Mouse (Mus musculus) embryonic facial prominence, embryonic 11.5 days (tissue): ENCODE measurements around the gene Tspan32. TPM values are rescaled to one million over a fixed set of nuclear protein-coding genes. Genes with fewer than 3 reads are reported as not detected.

ENCODE experiments used
- ATAC-seq: fragments of 200-750 bp; cut with Nextera tagmentation; replicated peaks from 2 replicates; pipeline ENCODE4 v1.8.0; 2017; ENCODE audit warnings: low read depth; ENCODE audit not compliant: insufficient number of reproducible peaks, low FRiP score, low TSS enrichment
- DNase-seq: peaks from one replicate; pipeline ENCODE4 v3.0.0-alpha.2; 2015; ENCODE audit warnings: low spot score
- H3K27ac ChIP-seq: fragments of 300-500 bp; sonication (generic); replicated peaks from 2 replicates; pipeline ENCODE4 v1.5.1; 2014; ENCODE audit warnings: mild to moderate bottlenecking, low read depth, low read length, control low read depth
- H3K27me3 ChIP-seq: fragments of 300-500 bp; sonication (generic); 2 replicates; pipeline ENCODE4 v1.6.1; 2014; ENCODE audit warnings: mild to moderate bottlenecking, low read length, moderate library complexity, mixed read lengths; ENCODE audit not compliant: control insufficient read depth, insufficient read depth
- H3K36me3 ChIP-seq: fragments of 300-500 bp; sonication (generic); replicated peaks from 2 replicates; pipeline ENCODE4 v1.6.1; 2014; ENCODE audit warnings: low read depth, mild to moderate bottlenecking, low read length, moderate library complexity, mixed read lengths; ENCODE audit not compliant: control insufficient read depth, insufficient read depth
- H3K4me1 ChIP-seq: fragments of 300-500 bp; sonication (generic); 2 replicates; pipeline ENCODE4 v1.6.1; 2014; ENCODE audit warnings: low read length, mixed read lengths; ENCODE audit not compliant: control insufficient read depth, insufficient read depth
- H3K4me2 ChIP-seq: fragments of 300-500 bp; sonication (generic); 2 replicates; pipeline ENCODE4 v1.6.1; 2014; ENCODE audit warnings: low read depth, mild to moderate bottlenecking, control low read depth, low read length, moderate library complexity
- H3K4me3 ChIP-seq: fragments of 300-500 bp; sonication (generic); 2 replicates; pipeline ENCODE4 v1.5.1; 2014; ENCODE audit warnings: low read depth, low read length, control low read depth
- H3K9ac ChIP-seq: fragments of 300-500 bp; sonication (generic); replicated peaks from 2 replicates; pipeline ENCODE4 v1.6.1; 2014; ENCODE audit warnings: mild to moderate bottlenecking, control low read depth, low read length
- H3K9me3 ChIP-seq: fragments of 300-500 bp; sonication (generic); replicated peaks from 2 replicates; pipeline ENCODE4 v1.6.1; 2016; ENCODE audit warnings: mild to moderate bottlenecking, low read length, inconsistent platforms, mixed read lengths; ENCODE audit not compliant: control insufficient read depth
- WGBS: fragments of 180-500 bp; shearing (Covaris S2); extraction: QIAGEN DNeasy Blood & Tissue Kit; methylation state at CpG from one replicate; pipeline ENCODE4 v1.1.7; 2014; 5-methylcytosine and 5-hydroxymethylcytosine counted together
- polyA plus RNA-seq: library from polyadenylated mRNA; unstranded; fragments of >200 nt; fragmentation: Nextera tagmentation; extraction: Ambion mirVana; gene quantifications from 2 replicates; pipeline ENCODE4 v1.2.1, GENCODE M21; 2014

The Tspan32 gene
- polyA plus RNA-seq, 1 experiment from 2014 or later, result 4.0 TPM

DNA sequence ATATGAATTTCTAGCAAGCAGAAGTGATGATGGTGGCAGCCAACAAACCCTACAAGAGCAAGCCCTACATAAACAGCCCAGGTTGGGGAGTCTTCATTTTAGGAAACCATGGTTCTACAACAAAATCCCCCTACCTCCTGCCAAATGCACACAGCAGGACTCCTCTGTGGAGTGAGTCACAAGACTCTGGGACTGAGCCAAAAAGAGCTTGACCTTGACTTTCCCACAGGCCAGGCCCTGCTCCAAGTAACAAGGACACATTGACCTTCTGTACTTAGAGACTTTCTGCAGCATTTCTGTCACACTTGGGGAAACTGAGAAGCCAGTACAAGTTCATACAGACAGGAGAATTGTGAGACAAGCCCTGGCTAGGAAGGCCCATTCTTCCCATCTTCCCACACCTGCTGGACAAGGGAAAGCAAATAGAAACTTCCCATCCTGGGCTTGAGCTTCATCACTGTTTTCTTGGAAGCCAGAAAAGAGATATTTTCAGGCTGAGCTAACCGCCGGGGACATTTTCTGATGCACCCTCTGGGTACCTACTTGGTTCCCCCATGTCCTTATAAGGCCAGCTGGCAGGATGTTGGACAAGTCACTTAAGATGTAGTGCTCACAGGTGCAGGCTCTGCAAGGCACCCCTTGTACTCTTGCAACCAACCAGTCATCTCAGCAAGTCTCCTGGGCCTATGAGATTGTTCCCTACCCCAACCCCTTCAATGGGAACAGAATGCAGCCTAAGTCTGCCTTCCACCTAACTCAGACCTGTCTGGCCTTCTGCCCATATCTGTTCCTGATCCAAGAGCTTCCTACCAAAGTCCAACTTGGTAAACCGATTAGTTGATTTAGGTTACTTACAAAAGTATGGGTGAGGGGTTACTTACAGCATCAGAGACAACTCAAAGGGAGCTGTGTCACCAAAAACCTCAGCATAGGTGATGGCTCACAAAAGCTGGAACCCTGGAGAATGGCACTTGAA lies 45.3 kb downstream of the Tspan32 start:
- no peak overlapping the region for H3K4me3 ChIP-seq
- H3K4me1 ChIP-seq, result peaks cover 3% of the 10 kb centered on the region; the same call in 1 of the 2 replicates
- no peaks in the 10 kb centered on the region for H3K27me3 ChIP-seq
- H3K9ac ChIP-seq, result no peak overlapping the region
- ATAC-seq (no peak), DNase-seq (no peak)
- H3K9me3 ChIP-seq, result no peaks in the 10 kb centered on the region
- H3K27ac ChIP-seq, result no peak overlapping the region
- H3K36me3 ChIP-seq, result no peaks in the 10 kb centered on the region
- 94% methylated on average over 3 of the region's 3 CpGs for WGBS
- no peak overlapping the region for H3K4me2 ChIP-seq

DNA sequence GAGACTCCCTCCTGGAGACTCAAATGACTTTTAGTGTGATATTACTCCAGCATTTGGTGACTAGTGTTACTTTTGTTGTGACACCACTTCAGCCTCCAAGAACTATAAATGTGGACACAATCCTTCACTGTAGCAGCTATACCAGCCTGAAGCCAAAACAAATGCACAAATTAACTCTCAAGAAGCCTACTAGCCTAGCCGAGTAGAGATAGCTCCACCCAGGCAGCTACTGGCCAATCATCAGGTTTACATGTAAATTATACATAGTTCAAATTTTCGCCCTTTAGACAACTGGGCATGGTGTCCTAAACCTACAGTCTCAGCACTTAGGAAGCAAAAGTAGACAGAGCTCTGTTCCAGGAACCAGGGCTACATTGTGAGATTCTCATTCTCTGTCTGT lies 46.5 kb downstream of the Tspan32 start:
- no peak overlapping the region for H3K4me3 ChIP-seq
- H3K4me2 ChIP-seq, result no peak overlapping the region
- ATAC-seq (no peak), DNase-seq (no peak)
- H3K27ac ChIP-seq, result no peak overlapping the region
- no peaks in the 10 kb centered on the region for H3K27me3 ChIP-seq
- 55% methylated on average over 2 of the region's 2 CpGs for WGBS
- H3K9me3 ChIP-seq, result no peaks in the 10 kb centered on the region
- H3K4me1 ChIP-seq, result peaks cover 3% of the 10 kb centered on the region; the same call in 1 of the 2 replicates
- no peak overlapping the region for H3K9ac ChIP-seq
- H3K36me3 ChIP-seq, result no peaks in the 10 kb centered on the region

DNA sequence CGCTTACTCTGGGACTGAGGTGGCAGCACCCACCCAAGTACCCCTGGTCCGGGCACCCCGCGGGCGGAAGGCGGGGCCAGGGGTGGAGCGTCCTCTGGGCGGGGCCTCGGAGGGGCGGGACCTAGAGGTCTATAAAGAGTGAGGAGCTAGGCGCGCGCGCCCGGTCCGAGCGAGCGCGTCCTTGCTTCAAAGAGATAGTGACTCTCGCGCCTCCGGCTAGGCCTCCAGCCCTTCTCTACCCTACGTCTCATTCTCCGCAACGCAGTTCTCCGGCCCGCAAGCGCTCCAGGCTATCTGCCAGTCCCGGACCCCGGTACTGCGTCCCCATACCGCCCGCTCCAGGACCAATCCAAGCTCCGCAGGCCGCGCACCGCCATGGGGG lies 47.8 kb downstream of the Tspan32 start, which contains the start of gene Cd81:
Gene Cd81, plus strand, starts transcription at position 114 of the 382 bp plus-strand sequence.
- peak within 1 kb of the TSS; percentile 91 for H3K4me3 ChIP-seq
- H3K9me3 ChIP-seq, result no peaks in the 10 kb centered on the region
- H3K27ac ChIP-seq, result peak within 1 kb of the TSS; percentile 70
- peak within 1 kb of the TSS; percentile 92 for H3K9ac ChIP-seq
- H3K4me1 ChIP-seq, result peaks cover 3% of the 10 kb centered on the region; the same call in 1 of the 2 replicates
- DNase-seq, result peak; percentile 87
- H3K36me3 ChIP-seq, result no peaks in the 10 kb centered on the region
- H3K27me3 ChIP-seq, result no peaks in the 10 kb centered on the region
- 0% methylated on average over 34 of the region's 37 CpGs for WGBS
- peak; percentile 60 for ATAC-seq
- peak within 1 kb of the TSS; percentile 86 for H3K4me2 ChIP-seq

DNA sequence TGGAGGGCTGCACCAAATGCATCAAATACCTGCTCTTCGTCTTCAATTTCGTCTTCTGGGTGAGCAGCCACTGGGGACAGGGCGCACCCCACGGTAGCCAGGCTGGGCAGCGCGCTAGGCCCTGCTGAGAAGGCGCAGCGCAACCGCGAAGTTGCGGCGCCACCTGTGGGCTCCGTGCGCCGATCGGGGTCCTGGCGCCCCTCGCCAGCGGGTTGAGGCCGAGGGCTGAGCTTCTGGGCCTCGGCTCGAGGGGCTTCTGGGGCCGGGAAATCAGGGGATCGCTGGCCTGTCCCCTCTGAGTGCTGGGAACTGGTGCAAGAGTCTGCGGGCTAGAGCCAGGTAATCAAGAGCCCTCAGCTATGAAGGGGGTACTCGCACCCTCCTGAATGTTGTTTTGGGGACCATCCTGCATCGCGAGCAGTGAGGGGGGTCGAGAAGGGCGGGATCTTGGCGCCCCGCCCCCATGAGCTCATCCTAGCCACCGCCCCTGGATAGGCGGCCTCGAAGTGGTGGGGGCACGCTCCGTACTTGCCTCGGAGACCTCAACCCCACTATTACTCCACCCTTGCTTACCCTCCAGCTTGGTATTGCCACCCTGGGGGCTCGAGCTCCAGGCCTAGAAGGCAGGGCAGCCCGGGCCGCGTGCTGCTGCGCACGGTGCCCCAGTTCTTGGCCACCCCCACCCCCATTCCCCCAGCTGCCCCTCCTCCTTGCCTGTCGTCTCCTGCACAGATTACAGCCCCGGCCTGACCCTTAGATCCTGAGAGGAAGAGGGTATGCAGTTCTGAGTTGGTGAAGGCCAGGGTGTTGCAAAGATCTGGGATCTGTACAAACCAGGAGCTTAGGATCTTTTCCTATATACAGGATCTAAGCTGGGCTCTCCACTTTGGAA lies 48.4 kb downstream of the Tspan32 start:
- under 1% methylated on average over 46 of the region's 46 CpGs for WGBS
- no peaks in the 10 kb centered on the region for H3K36me3 ChIP-seq
- peak; percentile 61 for ATAC-seq
- H3K4me1 ChIP-seq, result peaks cover 3% of the 10 kb centered on the region
- H3K27ac ChIP-seq, result peak overlapping the region; percentile 70
- H3K9ac ChIP-seq, result peak overlapping the region; percentile 92
- H3K4me2 ChIP-seq, result peak overlapping the region; percentile 86
- DNase-seq, result peak; percentile 76
- H3K27me3 ChIP-seq, result no peaks in the 10 kb centered on the region
- H3K9me3 ChIP-seq, result no peaks in the 10 kb centered on the region
- H3K4me3 ChIP-seq, result peak overlapping the region; percentile 91

DNA sequence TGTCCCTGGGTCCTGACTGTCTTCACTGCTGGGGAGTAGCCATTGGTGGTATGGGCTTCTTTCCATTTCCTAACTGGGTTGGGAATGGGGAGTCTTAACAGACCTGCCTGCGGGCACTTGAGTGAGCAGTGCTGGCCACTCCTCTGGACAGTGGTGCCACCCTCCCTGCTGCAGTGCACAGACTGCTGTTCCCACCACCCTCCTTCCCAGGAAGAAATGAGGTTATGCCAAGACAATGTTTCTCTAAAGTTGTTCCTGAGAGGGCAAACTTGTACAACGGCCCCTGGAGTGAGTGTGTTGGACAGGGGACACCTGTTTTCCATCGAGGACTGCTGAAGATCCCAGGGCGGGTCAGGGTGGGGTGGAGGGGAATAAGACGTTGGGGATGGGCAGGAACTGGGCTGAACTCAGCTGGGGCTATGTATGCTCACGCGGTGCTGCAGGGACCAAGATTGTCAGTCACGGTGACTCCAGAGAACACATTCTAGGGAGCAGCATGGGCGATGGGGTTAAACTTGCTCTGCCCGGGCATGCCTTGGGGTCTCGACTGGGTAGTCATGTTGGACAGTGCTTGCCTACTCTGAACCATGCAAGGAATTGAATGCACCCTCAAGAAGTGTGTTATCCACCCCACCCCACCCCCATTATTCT lies 49.2 kb downstream of the Tspan32 start:
- ATAC-seq, result no peak; the same call in 1 of the 2 replicates

DNA sequence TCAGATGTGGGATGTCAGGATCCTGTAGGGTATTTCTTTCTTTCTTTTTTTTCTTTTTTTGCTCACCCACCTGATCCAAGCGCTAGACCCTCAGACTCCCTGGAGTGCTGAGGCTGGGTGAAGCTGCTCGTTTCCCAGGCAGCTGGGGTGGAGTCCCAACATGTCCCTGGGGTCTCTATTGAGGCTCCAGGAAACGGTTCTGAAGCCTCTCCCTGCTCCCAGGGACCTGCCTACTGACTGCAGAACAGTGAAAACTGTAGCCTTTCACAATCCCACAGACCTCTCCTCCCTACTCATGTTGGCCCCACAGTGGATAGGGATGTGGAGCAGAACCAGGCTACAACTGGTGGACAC lies 49.7 kb downstream of the Tspan32 start:
- no peak for DNase-seq
- Histone ChIP-seq H3K4me3 (no peak overlapping the region), H3K4me1 (peaks cover 3% of the 10 kb centered on the region), H3K9ac (peak overlapping the region; percentile 1; the same call in 1 of the 2 replicates), H3K36me3 (no peaks in the 10 kb centered on the region), H3K4me2 (peak overlapping the region; percentile 86), H3K9me3 (no peaks in the 10 kb centered on the region), H3K27me3 (no peaks in the 10 kb centered on the region), H3K27ac (no peak overlapping the region)
- WGBS, result 56% methylated on average over 3 of the region's 3 CpGs
- ATAC-seq, result no peak

More for the DNA sequence above, 49.2 kb downstream of the Tspan32 start:
- no peak for DNase-seq
- H3K4me1 ChIP-seq, result peaks cover 3% of the 10 kb centered on the region
- H3K9me3 ChIP-seq, result no peaks in the 10 kb centered on the region
- H3K4me3 ChIP-seq, result peak overlapping the region; percentile 91
- H3K4me2 ChIP-seq, result peak overlapping the region; percentile 86
- H3K9ac ChIP-seq, result peak overlapping the region; percentile 92
- no peak overlapping the region for H3K27ac ChIP-seq
- no peaks in the 10 kb centered on the region for H3K27me3 ChIP-seq
- H3K36me3 ChIP-seq, result no peaks in the 10 kb centered on the region
- 51% methylated on average over 11 of the region's 11 CpGs for WGBS

DNA sequence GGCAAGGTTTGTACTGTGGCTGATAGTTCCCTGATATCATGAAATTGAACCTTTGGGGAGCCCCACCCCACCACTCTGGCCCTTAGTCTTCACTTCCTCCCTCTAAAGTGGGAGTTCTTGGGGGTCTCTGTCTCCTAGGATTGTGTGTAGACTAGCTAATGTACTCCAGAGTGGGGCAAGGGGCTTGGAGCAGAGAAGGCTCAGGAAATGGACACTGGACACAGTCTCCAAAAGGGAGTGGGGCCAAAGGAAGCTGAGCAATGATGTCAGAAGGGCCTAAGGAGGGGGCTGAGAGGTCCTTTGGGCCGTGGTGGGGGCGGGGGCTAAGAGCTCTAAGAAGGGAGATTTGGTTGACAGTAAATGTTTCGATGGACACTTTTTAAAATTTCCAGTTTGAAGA lies 50.2 kb downstream of the Tspan32 start:
- no peak for DNase-seq
- 82% methylated on average over 3 of the region's 3 CpGs for WGBS
- peaks cover 3% of the 10 kb centered on the region for H3K4me1 ChIP-seq
- no peaks in the 10 kb centered on the region for H3K36me3 ChIP-seq
- H3K9me3 ChIP-seq, result no peaks in the 10 kb centered on the region
- H3K4me2 ChIP-seq, result peak overlapping the region; percentile 86
- no peak overlapping the region for H3K4me3 ChIP-seq
- H3K27me3 ChIP-seq, result no peaks in the 10 kb centered on the region
- H3K9ac ChIP-seq, result no peak overlapping the region
- no peak overlapping the region for H3K27ac ChIP-seq
- ATAC-seq, result no peak
